Mouse (Mus musculus): ENCODE results near the gene Olfr832.
"Not testable (repeated sequence)": the region's sequence is repeated elsewhere in the genome, so short reads cannot be mapped to it uniquely, and the experiment has no call there.

Olfr832 gene

DNA sequence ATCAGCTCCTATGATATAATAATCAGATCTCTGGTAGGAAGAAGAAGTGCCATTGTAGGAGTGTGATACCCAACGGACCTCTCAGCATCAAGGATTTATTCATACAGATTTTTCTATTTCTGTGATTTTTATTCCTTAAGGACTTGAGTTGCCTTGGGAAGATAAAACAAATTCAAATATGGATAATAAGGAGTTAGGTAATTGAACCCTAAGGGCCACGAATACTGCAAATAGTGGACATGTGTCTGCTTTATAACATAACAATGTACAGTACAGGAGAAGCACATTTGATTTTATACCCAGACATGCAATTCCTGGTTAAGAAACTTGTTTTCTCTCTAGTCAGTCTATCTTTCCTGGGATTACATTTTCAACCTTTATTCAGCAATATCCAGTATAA is at the start of gene Olfr832:
Olfr832 (plus strand) TSS at position 301 of the 400 bp plus-strand sequence.
- not testable (repeated sequence) for DNase-seq

- DNase-seq: not testable (repeated sequence)
Measured at GRCm38 (mm10) chr9:18907699-18908098, 29.2 kb upstream of the Olfr832 start.

GRCm38 (mm10) chr9:18927921-18928320 is 9.0 kb upstream of the Olfr832 start:
- DNase-seq: not testable (repeated sequence)

DNA sequence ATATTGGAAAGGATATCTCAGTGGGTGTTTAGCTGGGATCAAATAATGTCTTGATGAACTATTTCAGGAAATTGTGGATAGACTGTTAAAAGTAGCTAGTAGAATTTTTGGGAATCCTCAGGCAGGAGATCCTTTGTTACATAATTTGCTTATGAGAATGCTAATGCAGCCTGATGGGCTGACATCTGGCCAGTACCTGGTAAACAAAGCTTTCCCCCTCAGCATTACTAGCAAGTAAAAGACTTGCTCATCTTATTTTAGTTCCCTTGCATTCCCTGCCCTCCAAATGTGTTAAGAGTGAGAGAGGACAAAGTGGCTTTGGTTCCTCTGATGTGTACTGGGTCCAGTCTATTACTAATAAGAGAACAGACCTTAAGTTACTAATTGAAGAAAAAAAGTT is 25.1 kb downstream of the Olfr832 start:
- DNase-seq: no peak

DNA sequence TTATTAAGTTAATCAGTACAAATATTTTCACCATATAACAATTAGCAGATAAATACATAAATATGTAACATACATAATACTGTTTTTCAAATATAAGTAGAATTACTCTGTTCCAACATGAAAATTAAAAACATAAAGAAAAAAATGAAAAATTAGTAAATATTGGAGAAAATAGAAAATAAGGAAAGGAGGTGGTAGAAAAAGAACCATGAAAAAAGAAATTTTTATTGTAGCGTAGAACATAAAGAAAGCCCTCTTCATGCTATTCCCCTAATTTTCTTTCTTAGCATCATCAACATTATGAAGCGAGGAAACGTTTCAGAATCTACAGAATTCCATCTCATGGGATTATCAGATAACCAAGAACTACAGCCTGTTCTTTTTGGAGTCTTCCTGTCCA is 50.8 kb downstream of the Olfr832 start, which contains the start of gene Olfr834:
Olfr834 (plus strand) TSS at position 301 of the 400 bp plus-strand sequence.
- DNase-seq: no peak
